ENCODE assay signal across 22 mouse cellular contexts in genomic region chr9:61021810-61022209, GRCm38 (mm10).
A peak's percentile ranks its signal among the peaks of the same experiment; 100 is the strongest.
DNase-seq lines count a peak whose midpoint lies in the region; ATAC-seq and TF ChIP-seq lines count a peak whose summit lies in the region.
"Had no signal": no experiment of that assay in that cellular context is flagged by ENCODE, and none has a peak within 500 bp of the region (broad histone marks: within the 10 kb centered on the region; RNA-seq: fewer than 3 reads in every experiment).

No protein-coding gene starts in this region.

- H3K4me3 ChIP-seq in bone marrow macrophage, adult 2 months (ENCODE audit: insufficient read depth, low read length): no peak overlapping the region
- H3K4me3 ChIP-seq in macrophage (ENCODE audit: inconsistent target): no peak overlapping the region
- H3K4me3 ChIP-seq in hindbrain, embryonic 16.5 days (ENCODE audit: low read length): no peak overlapping the region
- H3K4me3 ChIP-seq: forebrain, embryonic 15.5 days; heart, embryonic 13.5 days; hindbrain, embryonic 15.5 days; kidney, embryonic 15.5 days; limb, embryonic 10.5 days had no signal

- H3K4me1 ChIP-seq in bone marrow macrophage, adult 2 months (ENCODE audit: control insufficient read depth, insufficient read depth, low read length): peaks cover 33% of the 10 kb centered on the region
- H3K4me1 ChIP-seq in hindbrain, embryonic 16.5 days (ENCODE audit: control insufficient read depth, insufficient read depth, low read depth, low read length): no peaks in the 10 kb centered on the region
- H3K4me1 ChIP-seq: heart, embryonic 13.5 days; hindbrain, embryonic 15.5 days had no signal

- ATAC-seq in hindbrain, embryonic 16.5 days: no peak
- ATAC-seq: CD4-positive, CD25-positive, alpha-beta regulatory T cell, adult 4 months; forebrain, embryonic 15.5 days; intestine, embryonic 16.5 days had no signal

- DNase-seq in lung, postnatal 36 days: peak; percentile 36
- no peak for DNase-seq in lung, postnatal 10 days
- no peak for DNase-seq in layer of hippocampus, adult 8-10 months (ENCODE audit: low spot score in 2 of 2)
- no peak for DNase-seq in urinary bladder, postnatal 25 days (ENCODE audit: low spot score)
- DNase-seq: cerebellum, adult 11 months; cerebellum, postnatal 10 days; embryo, embryonic 11 days; gastrocnemius, postnatal 36 days; kidney, postnatal 4 days; thymus, adult 18-20 months had no signal

- TF ChIP-seq POLR2A in bone marrow macrophage, adult 2 months (IDR thresholded peaks at IDR 0.05; ENCODE audit: borderline replicate concordance, low read depth, low read length): no peak

- no peak overlapping the region for H3K9ac ChIP-seq in hindbrain, embryonic 16.5 days (ENCODE audit: low read depth, low read length)
- H3K9ac ChIP-seq: forebrain, embryonic 15.5 days; heart, embryonic 13.5 days; hindbrain, embryonic 15.5 days; kidney, embryonic 15.5 days; liver, embryonic 14.5 days had no signal

- H3K27ac ChIP-seq in bone marrow macrophage, adult 2 months (ENCODE audit: insufficient read depth, low read depth, low read length): peak overlapping the region; percentile 90
- H3K27ac ChIP-seq in macrophage: peak overlapping the region; percentile 96
- no peak overlapping the region for H3K27ac ChIP-seq in hindbrain, embryonic 16.5 days (ENCODE audit: low read depth, low read length)
- H3K27ac ChIP-seq: forebrain, embryonic 15.5 days; heart, embryonic 13.5 days; hindbrain, embryonic 15.5 days; kidney, embryonic 15.5 days; limb, embryonic 10.5 days; liver, embryonic 14.5 days had no signal

- H3K9me3 ChIP-seq in hindbrain, embryonic 16.5 days (ENCODE audit: control insufficient read depth, low read length): 0 out of 2 replicates have a peak, but pooled peaks cover 2% of the 10 kb centered on the region
- H3K9me3 ChIP-seq: forebrain, embryonic 15.5 days; hindbrain, embryonic 15.5 days; kidney, embryonic 15.5 days; limb, embryonic 10.5 days had no signal

- no peak for TF ChIP-seq CTCF in bone marrow macrophage, adult 2 months (IDR thresholded peaks at IDR 0.05; ENCODE audit: low read depth, low read length)

- H3K79me2 ChIP-seq in macrophage (ENCODE audit: inconsistent target): no peaks in the 10 kb centered on the region

- H3K4me2 ChIP-seq in hindbrain, embryonic 16.5 days (ENCODE audit: low read length): no peak overlapping the region
- H3K4me2 ChIP-seq: forebrain, embryonic 15.5 days; heart, embryonic 13.5 days; hindbrain, embryonic 15.5 days; kidney, embryonic 15.5 days; midbrain, embryonic 11.5 days had no signal

- 3% methylated on average over 5 of the region's 5 CpGs for WGBS in macrophage (ENCODE audit: missing documents)
- WGBS in hindbrain, embryonic 16.5 days: 86% methylated on average over 5 of the region's 5 CpGs

- no peaks in the 10 kb centered on the region for H3K36me3 ChIP-seq in macrophage (ENCODE audit: inconsistent target)
- H3K36me3 ChIP-seq in hindbrain, embryonic 16.5 days (ENCODE audit: control insufficient read depth, insufficient read depth, low read length): no peaks in the 10 kb centered on the region
- H3K36me3 ChIP-seq: forebrain, embryonic 15.5 days; heart, embryonic 13.5 days; hindbrain, embryonic 15.5 days; kidney, embryonic 15.5 days; limb, embryonic 10.5 days had no signal

- peaks cover 3% of the 10 kb centered on the region; the same call in 1 of the 2 replicates for H3K27me3 ChIP-seq in hindbrain, embryonic 16.5 days (replicated peaks; ENCODE audit: control insufficient read depth, insufficient read depth, low read length)
